ENCODE assay signal across 9 mouse cellular contexts in the genomic region with DNA sequence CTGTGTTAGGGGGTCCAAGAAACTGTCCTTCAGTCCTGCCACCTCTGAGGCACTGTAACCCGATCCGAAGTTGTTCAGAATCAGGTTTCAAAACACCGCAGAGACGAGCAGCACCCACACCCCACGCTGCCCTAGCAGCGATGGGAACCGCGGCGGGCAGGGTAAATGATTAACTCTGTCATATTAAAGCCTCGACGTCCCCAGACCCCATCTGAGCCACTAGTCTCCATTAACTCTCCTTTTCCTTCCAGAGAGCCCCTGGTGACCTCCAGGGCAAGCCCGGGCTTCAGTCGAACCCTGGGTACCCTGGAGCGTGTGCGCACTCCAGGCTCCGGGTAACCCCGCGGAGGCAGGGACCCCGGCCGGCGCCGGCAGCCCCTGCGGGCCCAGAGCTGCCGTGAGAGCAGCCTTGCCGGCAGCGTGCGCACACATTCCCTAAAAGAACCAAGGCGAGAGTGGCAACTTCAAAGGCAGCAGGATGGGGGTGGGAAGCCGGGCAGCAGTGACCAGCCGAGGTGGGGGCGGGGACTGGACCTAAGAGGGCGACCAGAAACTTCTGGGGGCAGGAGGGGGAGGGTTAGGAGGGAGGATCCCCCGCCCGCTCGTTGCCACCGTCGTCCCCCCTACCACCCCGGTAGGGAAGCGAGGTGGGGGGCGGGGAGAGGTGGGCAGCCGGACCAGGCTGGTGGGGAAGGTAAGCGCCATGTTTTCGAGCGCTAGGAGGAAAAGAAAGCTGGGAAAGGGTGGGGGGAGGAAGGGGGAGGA. TPM values are rescaled to one million over a fixed set of nuclear protein-coding genes. Genes with fewer than 3 reads are reported as not detected.
A peak's percentile ranks its signal among the peaks of the same experiment; 100 is the strongest.
DNase-seq lines count a peak whose midpoint lies in the region; ATAC-seq lines count a peak whose summit lies in the region.
"Had no signal": no experiment of that assay in that cellular context is flagged by ENCODE, and none has a peak within 500 bp of the region (broad histone marks: within the 10 kb centered on the region; RNA-seq: fewer than 3 reads in every experiment).

No protein-coding gene starts in this region.

- H3K36me3 ChIP-seq in heart, embryonic 10.5 days: peaks cover 15% of the 10 kb centered on the region
- 0 out of 2 replicates have a peak, but pooled peaks cover 6% of the 10 kb centered on the region for H3K36me3 ChIP-seq in embryonic facial prominence, embryonic 15.5 days
- peaks cover 32% of the 10 kb centered on the region for H3K36me3 ChIP-seq in limb, embryonic 10.5 days
- 0 out of 2 replicates have a peak, but pooled peaks cover 3% of the 10 kb centered on the region for H3K36me3 ChIP-seq in midbrain, embryonic 12.5 days

- WGBS in heart, embryonic 10.5 days: under 1% methylated on average over 44 of the region's 44 CpGs
- WGBS in embryonic facial prominence, embryonic 15.5 days: under 1% methylated on average over 42 of the region's 44 CpGs
- under 1% methylated on average over 44 of the region's 44 CpGs for WGBS in limb, embryonic 10.5 days
- WGBS in midbrain, embryonic 12.5 days: under 1% methylated on average over 42 of the region's 44 CpGs

- peak overlapping the region; percentile 93 for H3K27ac ChIP-seq in heart, embryonic 10.5 days
- peak overlapping the region; percentile 89 for H3K27ac ChIP-seq in embryonic facial prominence, embryonic 15.5 days (replicated peaks)
- peak overlapping the region; percentile 97 for H3K27ac ChIP-seq in limb, embryonic 10.5 days
- H3K27ac ChIP-seq in midbrain, embryonic 12.5 days (replicated peaks): peak overlapping the region; percentile 62; the same call in 1 of the 2 replicates

- no peaks in the 10 kb centered on the region for H3K9me3 ChIP-seq in heart, embryonic 10.5 days
- no peaks in the 10 kb centered on the region for H3K9me3 ChIP-seq in embryonic facial prominence, embryonic 15.5 days (replicated peaks)
- no peaks in the 10 kb centered on the region for H3K9me3 ChIP-seq in limb, embryonic 10.5 days (replicated peaks)
- no peaks in the 10 kb centered on the region for H3K9me3 ChIP-seq in midbrain, embryonic 12.5 days

- H3K4me3 ChIP-seq in heart, embryonic 10.5 days: peak overlapping the region; percentile 91
- peak overlapping the region; percentile 78 for H3K4me3 ChIP-seq in embryonic facial prominence, embryonic 15.5 days (replicated peaks)
- peak overlapping the region; percentile 81 for H3K4me3 ChIP-seq in limb, embryonic 10.5 days
- H3K4me3 ChIP-seq in midbrain, embryonic 12.5 days: peak overlapping the region; percentile 68

- peak overlapping the region; percentile 98 for H3K4me2 ChIP-seq in embryonic facial prominence, embryonic 15.5 days (replicated peaks)
- peak overlapping the region; percentile 99 for H3K4me2 ChIP-seq in midbrain, embryonic 12.5 days (replicated peaks)

- 0 out of 2 replicates have a peak, but pooled peaks have one; percentile 32 for ATAC-seq in embryonic facial prominence, embryonic 15.5 days (ENCODE audit: insufficient number of reproducible peaks, low FRiP score, low TSS enrichment, low read depth)
- peak; percentile 43 for ATAC-seq in midbrain, embryonic 12.5 days (ENCODE audit: low FRiP score, low read depth)

- intact Hi-C loops in heart, postnatal 25 days (cut with DNase I): loop anchor here (5.0 kb wide), 2 partner anchors 64 to 176 kb away; partner anchors contain the start of genes Slc38a6 and Trmt5

- peaks cover 26% of the 10 kb centered on the region for H3K4me1 ChIP-seq in heart, embryonic 10.5 days
- peaks cover 29% of the 10 kb centered on the region for H3K4me1 ChIP-seq in embryonic facial prominence, embryonic 15.5 days
- peaks cover 44% of the 10 kb centered on the region for H3K4me1 ChIP-seq in limb, embryonic 10.5 days
- H3K4me1 ChIP-seq in midbrain, embryonic 12.5 days: peaks cover 21% of the 10 kb centered on the region

- H3K9ac ChIP-seq in embryonic facial prominence, embryonic 15.5 days: peak overlapping the region; percentile 88
- H3K9ac ChIP-seq in midbrain, embryonic 12.5 days (replicated peaks): peak overlapping the region; percentile 73

- H3K27me3 ChIP-seq in heart, embryonic 10.5 days (ENCODE audit: insufficient read depth, poor library complexity, severe bottlenecking): no peaks in the 10 kb centered on the region
- no peaks in the 10 kb centered on the region; the same call in 1 of the 2 replicates for H3K27me3 ChIP-seq in embryonic facial prominence, embryonic 15.5 days
- H3K27me3 ChIP-seq in limb, embryonic 10.5 days (ENCODE audit: low read depth, poor library complexity, severe bottlenecking): no peaks in the 10 kb centered on the region
- H3K27me3 ChIP-seq in midbrain, embryonic 12.5 days: peaks cover 41% of the 10 kb centered on the region

- peak; percentile 81 for DNase-seq in heart, embryonic 10.5 days (ENCODE audit: low spot score)
- no peak for DNase-seq in heart, postnatal 25 days (ENCODE audit: low spot score)
- peak; percentile 47 for DNase-seq in adipocyte (ENCODE audit: low spot score)
- peak; percentile 49 for DNase-seq in heart, postnatal 4 days
- peak; percentile 87 for DNase-seq in limb, embryonic 10.5 days (ENCODE audit: low spot score)
- peak; percentile 27 for DNase-seq in urinary bladder, postnatal 25 days (ENCODE audit: low spot score)

RNA-seq across cellular contexts. Expression of gene Six4, which starts 1.5 kb away (rescaled TPM):
- 3.4 and 5.8 TPM in 2 replicates for polyA plus RNA-seq in heart, embryonic 10.5 days (2016; fragmentation: Nextera tagmentation; extraction: Ambion mirVana)
- total RNA-seq in heart, postnatal 25 days (2021): 1 to 10 TPM; 3.4 to 4.3 TPM
- polyA plus RNA-seq in embryonic facial prominence, embryonic 15.5 days (2015; fragmentation: Nextera tagmentation; extraction: Ambion mirVana): 4.8 and 5.2 TPM in 2 replicates
- 1 to 10 TPM; 2.3 TPM for total RNA-seq in heart, postnatal 4 days (2021)
- 17.2 and 20.8 TPM in 2 replicates for polyA plus RNA-seq in limb, embryonic 10.5 days (2016; fragmentation: Nextera tagmentation; extraction: Ambion mirVana)
- polyA plus RNA-seq in midbrain, embryonic 12.5 days (2016; fragmentation: Nextera tagmentation; extraction: Ambion mirVana): 2.0 and 2.4 TPM in 2 replicates

RNA-seq across cellular contexts. Expression of gene Mnat1, which starts 11.8 kb away (rescaled TPM):
- 26.8 and 32.7 TPM in 2 replicates for polyA plus RNA-seq in heart, embryonic 10.5 days (2016; fragmentation: Nextera tagmentation; extraction: Ambion mirVana)
- total RNA-seq in heart, postnatal 25 days (2021): 10 to 100 TPM; 18.6 to 18.7 TPM
- polyA plus RNA-seq in embryonic facial prominence, embryonic 15.5 days (2015; fragmentation: Nextera tagmentation; extraction: Ambion mirVana): 35.4 and 35.6 TPM in 2 replicates
- total RNA-seq in heart, postnatal 4 days (2021): 10 to 100 TPM; 28.0 to 30.3 TPM
- 37.9 and 39.7 TPM in 2 replicates for polyA plus RNA-seq in limb, embryonic 10.5 days (2016; fragmentation: Nextera tagmentation; extraction: Ambion mirVana)
- 27.6 and 28.5 TPM in 2 replicates for polyA plus RNA-seq in midbrain, embryonic 12.5 days (2016; fragmentation: Nextera tagmentation; extraction: Ambion mirVana)

RNA-seq across cellular contexts. Expression of gene Six1, which starts 58.1 kb away (rescaled TPM):
- 2.5 and 5.4 TPM in 2 replicates for polyA plus RNA-seq in heart, embryonic 10.5 days (2016; fragmentation: Nextera tagmentation; extraction: Ambion mirVana)
- 1 to 10 TPM in 1 of 2 experiments, under 1 TPM in 1; 0.81 to 1.0 TPM for total RNA-seq in heart, postnatal 25 days (2021)
- 40.0 and 48.3 TPM in 2 replicates for polyA plus RNA-seq in embryonic facial prominence, embryonic 15.5 days (2015; fragmentation: Nextera tagmentation; extraction: Ambion mirVana)
- total RNA-seq in heart, postnatal 4 days (2021): under 1 TPM; 0.19 to 0.54 TPM
- 18.0 and 32.6 TPM in 2 replicates for polyA plus RNA-seq in limb, embryonic 10.5 days (2016; fragmentation: Nextera tagmentation; extraction: Ambion mirVana)
- polyA plus RNA-seq in midbrain, embryonic 12.5 days (2016; fragmentation: Nextera tagmentation; extraction: Ambion mirVana): 7.8 and 13.6 TPM in 2 replicates
- polyA plus RNA-seq: large intestine, adult 2 months had no signal
